Comparison of ENCODE assay signal across 21 mouse cellular contexts in the genomic region with DNA sequence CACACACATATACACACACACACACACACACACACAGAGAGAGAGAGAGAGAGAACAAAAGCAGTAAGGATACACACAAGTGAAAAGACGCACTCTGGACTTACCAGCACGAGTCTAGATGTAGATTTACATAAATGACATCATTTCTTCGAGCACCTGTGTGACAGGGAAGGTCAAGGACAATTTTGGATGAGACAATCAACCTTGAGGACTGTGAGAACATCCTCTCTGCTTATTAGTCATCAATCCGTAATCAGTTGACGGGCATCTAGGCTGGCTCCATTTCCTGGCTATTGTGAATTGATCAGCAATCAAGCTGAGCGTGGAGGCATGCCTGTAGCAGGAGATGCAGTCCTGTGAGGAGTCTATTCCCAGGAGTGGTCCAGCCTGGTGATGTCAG.
"Had no signal": no experiment of that assay in that cellular context is flagged by ENCODE, and none has a peak within 500 bp of the region (broad histone marks: within the 10 kb centered on the region; RNA-seq: fewer than 3 reads in every experiment).

No protein-coding gene starts in this region.

- H3K27me3 ChIP-seq: limb, embryonic 12.5 days; limb, embryonic 15.5 days; neural tube, embryonic 13.5 days had no signal

- H3K9me3 ChIP-seq: neural tube, embryonic 13.5 days had no signal

- H3K36me3 ChIP-seq: limb, embryonic 12.5 days; limb, embryonic 15.5 days; neural tube, embryonic 13.5 days had no signal

- ATAC-seq: liver, postnatal 0 days; lung, postnatal 0 days had no signal

- H3K4me1 ChIP-seq: limb, embryonic 12.5 days; limb, embryonic 15.5 days had no signal

- H3K9ac ChIP-seq: limb, embryonic 15.5 days; liver, embryonic 14.5 days; liver, postnatal 0 days; lung, embryonic 14.5 days; neural tube, embryonic 13.5 days had no signal

- H3K4me3 ChIP-seq: limb, embryonic 12.5 days; limb, embryonic 15.5 days; myocyte; neural tube, embryonic 13.5 days had no signal

- H3K27ac ChIP-seq: limb, embryonic 12.5 days; liver, embryonic 14.5 days; macrophage; neural tube, embryonic 13.5 days; stomach, postnatal 0 days had no signal

- H3K4me2 ChIP-seq: limb, embryonic 12.5 days; limb, embryonic 15.5 days; liver, embryonic 11.5 days; lung, embryonic 14.5 days; neural tube, embryonic 13.5 days had no signal

- DNase-seq: kidney, adult 9 months; kidney, postnatal 14 days; kidney, postnatal 4 days; left cerebral cortex, postnatal 4 days; liver, postnatal 0 days; lung, embryonic 14.5 days; midbrain, embryonic 14.5 days; retina, postnatal 1 day; right cerebral cortex, postnatal 25 days; thymus, adult 2 months; thymus, postnatal 14 days; thymus, postnatal 4 days had no signal
